Mouse (Mus musculus): Measurements from ENCODE around the gene Mpp3. TPM values are rescaled to one million over a fixed set of nuclear protein-coding genes. Genes with fewer than 3 reads are reported as not detected.
A peak's percentile ranks its signal among the peaks of the same experiment; 100 is the strongest.

The Mpp3 gene
- polyA plus RNA-seq, 1 experiment from 2014 or later: 2.9 TPM

DNA sequence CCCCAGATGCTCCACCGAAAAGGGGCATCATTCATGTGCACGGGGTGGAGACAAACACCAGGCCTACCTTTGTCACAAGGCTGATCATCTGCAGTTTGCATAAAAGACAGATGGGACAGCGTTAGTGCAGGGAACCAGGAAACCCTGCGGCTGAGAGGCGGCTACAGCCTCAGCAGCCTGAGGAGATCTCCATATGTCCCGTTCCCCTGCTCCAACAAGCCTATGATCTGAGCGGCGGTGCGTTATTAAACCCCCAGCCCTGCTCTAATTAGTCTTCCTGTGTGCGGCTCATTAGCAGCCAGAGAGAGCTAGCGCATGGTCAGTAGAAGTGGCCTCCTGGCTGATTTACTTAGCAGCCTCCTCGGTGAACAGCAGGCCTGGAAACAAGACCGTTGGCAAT lies 18.1 kb downstream of the Mpp3 start:
- Histone ChIP-seq H3K9ac (no peak overlapping the region), H3K4me3 (no peak overlapping the region), H3K36me3 (peaks cover 12% of the 10 kb centered on the region; the same call in 1 of the 2 replicates), H3K4me2 (no peak overlapping the region), H3K4me1 (0 out of 2 replicates have a peak, but pooled peaks cover 4% of the 10 kb centered on the region), H3K27ac (replicated peaks) (no peak overlapping the region), H3K27me3 (replicated peaks) (0 out of 2 replicates have a peak, but pooled peaks cover 3% of the 10 kb centered on the region), H3K9me3 (no peaks in the 10 kb centered on the region)
- 76% methylated on average over 13 of the region's 13 CpGs for WGBS
- no peak for ATAC-seq (ENCODE audit: extremely low read depth, insufficient number of reproducible peaks, low FRiP score, low TSS enrichment)

DNA sequence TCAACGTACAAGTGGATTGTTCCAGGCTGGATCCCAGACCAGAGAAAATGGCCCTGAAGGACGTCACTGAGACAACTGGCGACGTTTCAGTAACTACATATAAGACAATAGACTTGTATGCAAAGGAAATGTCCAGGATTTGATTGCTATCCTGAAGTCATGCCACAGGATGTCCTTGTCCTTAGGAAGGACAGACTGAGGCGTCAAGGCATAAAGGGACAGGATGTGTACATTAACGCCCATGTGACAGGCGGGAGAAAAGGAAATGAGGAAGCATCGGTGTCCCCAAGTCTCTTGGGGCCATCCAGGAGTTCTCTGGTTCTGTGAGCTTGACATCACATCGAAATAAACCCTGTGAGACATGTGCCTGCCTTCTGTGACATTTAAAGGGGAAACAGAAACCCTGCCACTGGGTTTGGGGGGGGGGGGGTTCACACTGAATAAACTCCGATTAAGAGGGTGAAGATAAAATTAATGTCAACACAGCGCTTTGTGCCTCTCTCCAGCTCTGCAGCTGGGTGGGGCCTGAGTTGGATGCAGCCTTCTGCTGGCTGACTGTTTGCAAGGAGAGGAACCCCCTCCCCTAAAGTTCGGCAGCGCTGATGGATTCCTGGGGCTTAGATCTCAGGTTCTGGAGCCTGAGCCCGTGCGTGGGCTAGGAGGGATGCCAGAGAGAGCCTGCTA lies 19.2 kb downstream of the Mpp3 start:
- Histone ChIP-seq H3K27ac (replicated peaks) (no peak overlapping the region), H3K4me3 (no peak overlapping the region), H3K4me2 (no peak overlapping the region), H3K9me3 (no peaks in the 10 kb centered on the region), H3K4me1 (0 out of 2 replicates have a peak, but pooled peaks cover 4% of the 10 kb centered on the region), H3K36me3 (peaks cover 18% of the 10 kb centered on the region; the same call in 1 of the 2 replicates), H3K9ac (no peak overlapping the region), H3K27me3 (replicated peaks) (0 out of 2 replicates have a peak, but pooled peaks cover 3% of the 10 kb centered on the region)
- WGBS: 58% methylated on average over 15 of the region's 15 CpGs
- ATAC-seq (ENCODE audit: extremely low read depth, insufficient number of reproducible peaks, low FRiP score, low TSS enrichment): peak; percentile 48; the same call in 1 of the 2 replicates

DNA sequence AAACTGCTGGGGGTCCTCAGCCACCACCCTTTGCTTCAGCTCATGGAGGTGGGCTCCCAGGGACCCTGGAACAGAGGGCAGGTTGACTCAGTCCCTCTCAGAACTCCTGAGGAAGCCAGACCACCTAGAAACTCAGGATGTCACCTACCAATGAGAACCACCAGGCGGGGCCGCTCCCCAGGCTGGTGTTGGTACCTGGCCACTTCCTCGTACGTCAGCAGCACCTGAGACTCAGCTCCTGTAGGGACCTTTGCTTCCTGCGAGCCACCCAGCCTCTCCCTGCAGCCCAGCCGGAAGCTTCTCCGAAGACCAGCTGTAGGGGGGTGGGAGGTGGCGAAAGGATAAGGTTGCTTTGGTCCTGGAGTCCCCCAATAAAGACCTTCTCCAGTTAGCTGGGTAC lies 19.9 kb downstream of the Mpp3 start:
- WGBS: 83% methylated on average over 8 of the region's 8 CpGs
- no peak for ATAC-seq (ENCODE audit: extremely low read depth, insufficient number of reproducible peaks, low FRiP score, low TSS enrichment)
- Histone ChIP-seq H3K27me3 (replicated peaks) (0 out of 2 replicates have a peak, but pooled peaks cover 3% of the 10 kb centered on the region), H3K27ac (replicated peaks) (no peak overlapping the region), H3K4me2 (no peak overlapping the region), H3K4me1 (0 out of 2 replicates have a peak, but pooled peaks cover 4% of the 10 kb centered on the region), H3K9ac (no peak overlapping the region), H3K36me3 (peaks cover 18% of the 10 kb centered on the region; the same call in 1 of the 2 replicates), H3K9me3 (no peaks in the 10 kb centered on the region), H3K4me3 (no peak overlapping the region)

DNA sequence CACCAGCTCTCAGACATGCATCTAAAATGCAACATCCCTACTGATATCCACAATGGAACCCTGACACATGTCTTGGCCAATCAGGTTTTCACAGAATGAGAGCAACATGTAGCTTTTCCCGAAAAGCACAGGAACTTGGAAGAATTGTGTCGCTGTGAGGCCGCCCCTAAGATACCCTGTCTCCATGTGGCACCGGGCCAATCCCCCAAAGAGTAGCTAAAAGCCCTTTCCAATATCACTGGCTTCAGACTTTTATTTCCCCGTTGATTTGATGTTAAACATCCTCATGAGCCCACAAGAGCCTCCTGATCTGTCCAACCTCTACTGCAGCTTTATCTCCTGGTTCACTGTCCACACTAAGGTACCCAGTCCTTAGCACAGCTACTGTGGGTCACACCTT lies 21.6 kb downstream of the Mpp3 start:
- no peak overlapping the region for H3K4me2 ChIP-seq
- ATAC-seq (ENCODE audit: extremely low read depth, insufficient number of reproducible peaks, low FRiP score, low TSS enrichment): no peak
- H3K27me3 ChIP-seq (replicated peaks): 0 out of 2 replicates have a peak, but pooled peaks cover 3% of the 10 kb centered on the region
- H3K36me3 ChIP-seq: peaks cover 12% of the 10 kb centered on the region; the same call in 1 of the 2 replicates
- H3K4me1 ChIP-seq: 0 out of 2 replicates have a peak, but pooled peaks cover 4% of the 10 kb centered on the region
- H3K4me3 ChIP-seq: no peak overlapping the region
- 82% methylated on average over 5 of the region's 5 CpGs for WGBS
- H3K9me3 ChIP-seq: no peaks in the 10 kb centered on the region
- no peak overlapping the region for H3K27ac ChIP-seq (replicated peaks)
- H3K9ac ChIP-seq: no peak overlapping the region

DNA sequence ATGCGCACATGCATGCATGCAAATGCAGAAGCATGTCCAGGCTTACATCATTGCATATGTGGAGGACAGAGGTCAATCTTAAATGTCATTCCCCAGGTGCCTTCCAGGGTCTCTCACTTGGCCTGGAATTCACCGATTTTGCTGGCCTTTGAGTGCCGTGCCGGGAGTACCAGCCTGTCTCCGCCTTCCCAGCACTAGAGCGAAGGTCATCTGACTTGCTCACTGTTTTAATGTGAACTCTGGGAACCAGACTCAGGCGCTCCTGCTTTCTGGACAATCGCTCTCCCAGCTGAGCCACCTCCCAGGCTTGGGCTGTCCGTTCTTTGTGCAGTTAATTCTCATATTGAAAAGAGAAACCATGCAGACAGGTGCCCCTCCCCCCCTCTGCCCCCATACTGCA lies 22.0 kb downstream of the Mpp3 start:
- ATAC-seq (ENCODE audit: extremely low read depth, insufficient number of reproducible peaks, low FRiP score, low TSS enrichment): no peak
- 70% methylated on average over 9 of the region's 9 CpGs for WGBS

DNA sequence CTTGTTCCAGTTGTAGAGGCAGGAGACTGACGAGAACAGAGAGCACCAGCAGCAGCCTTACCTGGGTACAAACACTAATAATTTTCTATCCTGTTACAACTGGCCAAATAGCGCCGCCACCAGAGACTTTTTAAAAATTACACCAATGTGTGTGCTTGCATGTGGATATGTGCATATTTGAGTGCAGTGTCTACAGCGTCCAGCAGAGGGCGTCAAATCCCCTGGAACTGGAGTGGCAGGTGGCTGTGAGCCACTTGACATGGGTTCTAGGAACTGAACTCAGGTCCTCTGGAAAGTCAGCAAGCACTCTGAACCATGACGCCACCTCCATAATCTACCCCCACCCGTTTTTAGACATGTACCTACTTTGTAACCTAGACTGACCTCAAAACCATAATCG lies 24.0 kb downstream of the Mpp3 start:
- Histone ChIP-seq H3K9ac (no peak overlapping the region), H3K4me1 (peaks cover 6% of the 10 kb centered on the region), H3K36me3 (peaks cover 8% of the 10 kb centered on the region; the same call in 1 of the 2 replicates), H3K9me3 (no peaks in the 10 kb centered on the region), H3K27me3 (replicated peaks) (0 out of 2 replicates have a peak, but pooled peaks cover 3% of the 10 kb centered on the region), H3K4me3 (no peak overlapping the region), H3K27ac (replicated peaks) (no peak overlapping the region), H3K4me2 (no peak overlapping the region)
- no peak for ATAC-seq (ENCODE audit: extremely low read depth, insufficient number of reproducible peaks, low FRiP score, low TSS enrichment)
- 85% methylated on average over 8 of the region's 8 CpGs for WGBS

More for the DNA sequence above, 22.0 kb downstream of the Mpp3 start:
- 0 out of 2 replicates have a peak, but pooled peaks cover 3% of the 10 kb centered on the region for H3K27me3 ChIP-seq (replicated peaks)
- H3K4me1 ChIP-seq: 0 out of 2 replicates have a peak, but pooled peaks cover 4% of the 10 kb centered on the region
- no peak overlapping the region for H3K27ac ChIP-seq (replicated peaks)
- no peak overlapping the region for H3K4me3 ChIP-seq
- peaks cover 8% of the 10 kb centered on the region; the same call in 1 of the 2 replicates for H3K36me3 ChIP-seq
- no peak overlapping the region for H3K4me2 ChIP-seq
- H3K9ac ChIP-seq: no peak overlapping the region
- H3K9me3 ChIP-seq: no peaks in the 10 kb centered on the region

DNA sequence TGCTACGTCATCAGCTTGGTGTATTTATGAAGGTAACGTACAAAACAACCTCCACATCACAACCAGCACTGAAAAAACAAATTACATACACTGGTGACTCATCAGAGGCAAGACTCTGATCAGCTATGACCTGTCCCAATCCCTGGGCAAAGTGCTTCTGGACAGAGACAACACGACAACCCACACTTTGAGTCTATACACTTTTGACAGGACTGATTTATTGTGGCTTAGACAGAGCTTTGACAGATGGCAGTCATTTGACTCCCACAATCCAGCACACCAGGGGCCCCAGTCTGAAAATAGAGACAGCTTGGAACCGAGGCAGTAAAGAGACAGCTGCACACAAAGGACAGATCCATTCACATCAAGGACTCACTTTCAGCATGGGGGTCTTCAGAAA lies 28.8 kb downstream of the Mpp3 start:
- no peaks in the 10 kb centered on the region for H3K9me3 ChIP-seq
- H3K27ac ChIP-seq (replicated peaks): no peak overlapping the region; the same call in 1 of the 2 replicates
- ATAC-seq (ENCODE audit: extremely low read depth, insufficient number of reproducible peaks, low FRiP score, low TSS enrichment): no peak
- 49% methylated on average over 4 of the region's 4 CpGs for WGBS
- H3K4me1 ChIP-seq: peaks cover 14% of the 10 kb centered on the region
- no peak overlapping the region for H3K4me3 ChIP-seq
- no peak overlapping the region for H3K9ac ChIP-seq
- no peak overlapping the region for H3K4me2 ChIP-seq
- H3K27me3 ChIP-seq (replicated peaks): no peaks in the 10 kb centered on the region
- 0 out of 2 replicates have a peak, but pooled peaks cover 3% of the 10 kb centered on the region for H3K36me3 ChIP-seq

DNA sequence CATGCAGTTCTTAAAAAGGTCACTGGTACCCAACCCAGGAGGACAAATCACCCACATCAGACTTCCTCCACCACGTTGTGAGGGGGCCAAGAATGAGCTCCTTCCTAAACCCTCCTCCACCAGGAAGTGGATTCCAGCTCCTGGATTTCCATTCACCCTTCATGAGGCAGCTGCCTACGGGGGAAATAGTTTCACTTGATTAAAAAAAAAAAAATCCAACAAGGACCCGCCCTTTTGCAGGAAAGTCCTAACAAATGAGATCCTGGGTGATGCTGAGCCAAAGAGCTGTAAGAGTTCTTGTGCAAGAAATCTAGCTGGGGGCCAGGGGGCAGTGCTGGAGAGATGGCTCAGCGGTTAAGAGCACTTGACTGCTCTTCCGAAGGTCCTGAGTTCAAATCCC lies 30.0 kb downstream of the Mpp3 start:
- peaks cover 22% of the 10 kb centered on the region for H3K4me1 ChIP-seq
- ATAC-seq (ENCODE audit: extremely low read depth, insufficient number of reproducible peaks, low FRiP score, low TSS enrichment): no peak
- H3K36me3 ChIP-seq: no peaks in the 10 kb centered on the region
- no peak overlapping the region for H3K4me3 ChIP-seq
- H3K27me3 ChIP-seq (replicated peaks): no peaks in the 10 kb centered on the region
- no peaks in the 10 kb centered on the region for H3K9me3 ChIP-seq
- no peak overlapping the region for H3K9ac ChIP-seq
- H3K4me2 ChIP-seq: no peak overlapping the region
- H3K27ac ChIP-seq (replicated peaks): 0 out of 2 replicates have a peak overlapping the region, but pooled peaks have one; percentile 8
- WGBS: 47% methylated on average over 5 of the region's 5 CpGs

DNA sequence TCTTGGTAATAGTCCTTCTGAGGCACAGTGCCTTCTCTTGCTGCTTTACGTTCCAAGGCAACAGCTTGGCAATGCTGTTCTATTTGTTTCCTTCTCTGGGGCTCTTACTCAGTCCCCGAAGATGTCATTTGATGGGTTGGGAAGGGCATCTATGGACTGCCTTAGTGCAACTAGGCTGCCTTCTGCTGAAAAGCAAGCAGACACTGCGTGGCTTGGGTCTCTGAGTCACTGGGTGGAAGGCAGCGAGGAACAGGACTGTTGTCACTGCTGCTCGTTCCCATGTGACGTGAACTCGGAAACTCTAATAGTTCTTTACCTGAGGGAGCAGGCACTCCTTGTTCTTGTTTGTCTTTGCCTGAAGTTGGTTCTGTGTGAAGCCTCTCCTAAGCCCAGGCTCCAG lies 32.3 kb downstream of the Mpp3 start:
- Histone ChIP-seq H3K27ac (replicated peaks) (no peak overlapping the region), H3K4me2 (no peak overlapping the region), H3K36me3 (no peaks in the 10 kb centered on the region), H3K4me3 (no peak overlapping the region), H3K4me1 (peaks cover 22% of the 10 kb centered on the region), H3K9ac (no peak overlapping the region), H3K9me3 (no peaks in the 10 kb centered on the region), H3K27me3 (replicated peaks) (no peaks in the 10 kb centered on the region)
- 82% methylated on average over 7 of the region's 7 CpGs for WGBS
- no peak for ATAC-seq (ENCODE audit: extremely low read depth, insufficient number of reproducible peaks, low FRiP score, low TSS enrichment)

DNA sequence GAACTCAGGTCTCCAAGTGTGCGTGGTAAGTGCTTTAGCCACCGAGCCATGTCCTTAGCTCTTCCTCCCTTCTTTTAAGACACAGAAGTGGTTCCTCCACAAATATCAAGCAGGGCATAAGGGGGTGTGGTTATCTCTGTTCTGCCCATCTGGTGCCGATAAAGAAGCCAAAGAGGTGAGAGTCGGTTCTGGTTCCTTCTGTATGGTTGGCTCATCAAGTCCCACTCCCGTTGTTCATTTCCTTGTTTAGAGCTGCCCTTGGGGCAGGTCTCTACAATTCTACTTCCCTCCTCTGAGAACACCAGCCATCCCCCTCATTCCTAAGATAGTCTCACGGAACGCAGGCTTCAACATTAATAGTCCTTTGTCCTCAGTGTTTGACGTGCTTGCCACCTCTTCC lies 34.2 kb downstream of the Mpp3 start:
- Histone ChIP-seq H3K4me2 (no peak overlapping the region), H3K9ac (no peak overlapping the region), H3K27me3 (replicated peaks) (no peaks in the 10 kb centered on the region), H3K4me1 (peaks cover 18% of the 10 kb centered on the region), H3K9me3 (no peaks in the 10 kb centered on the region), H3K27ac (replicated peaks) (0 out of 2 replicates have a peak overlapping the region, but pooled peaks have one; percentile 9), H3K36me3 (no peaks in the 10 kb centered on the region), H3K4me3 (no peak overlapping the region)
- ATAC-seq (ENCODE audit: extremely low read depth, insufficient number of reproducible peaks, low FRiP score, low TSS enrichment): no peak
- WGBS: 39% methylated on average over 8 of the region's 8 CpGs

DNA sequence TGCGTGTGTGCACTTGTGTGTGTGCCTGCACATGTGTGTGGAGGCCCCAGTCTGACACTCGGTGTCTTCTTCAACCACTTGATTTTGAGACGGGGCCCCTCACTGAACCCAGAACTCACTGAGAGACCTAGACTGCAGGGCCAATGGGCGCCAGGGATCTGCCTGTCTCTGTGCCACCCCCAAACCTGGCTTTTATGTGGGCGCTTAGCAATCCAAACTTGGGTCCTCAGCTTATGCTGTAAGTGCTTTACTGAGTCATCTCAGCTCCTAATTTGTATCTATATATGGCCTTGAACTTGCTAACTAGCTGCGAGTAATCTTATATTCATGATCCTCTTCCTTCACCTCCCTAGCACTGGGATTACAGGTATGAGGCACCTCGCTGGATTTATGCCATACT lies 35.9 kb downstream of the Mpp3 start:
- H3K9me3 ChIP-seq: no peaks in the 10 kb centered on the region
- ATAC-seq (ENCODE audit: extremely low read depth, insufficient number of reproducible peaks, low FRiP score, low TSS enrichment): no peak
- no peaks in the 10 kb centered on the region for H3K36me3 ChIP-seq
- H3K27me3 ChIP-seq (replicated peaks): peaks cover 11% of the 10 kb centered on the region; the same call in 1 of the 2 replicates
- whole genome bisulfite sequencing: 84% methylated on average over 7 of the region's 7 CpGs
- H3K4me3 ChIP-seq: no peak overlapping the region
- no peak overlapping the region for H3K27ac ChIP-seq (replicated peaks)
- H3K4me1 ChIP-seq: peaks cover 12% of the 10 kb centered on the region
- H3K9ac ChIP-seq: no peak overlapping the region
- no peak overlapping the region for H3K4me2 ChIP-seq

All from heart, embryonic 13.5 days (tissue).